Mouse (Mus musculus) embryo, embryonic 10.5 days (tissue): ENCODE data around the gene Fyco1.

ENCODE experiments used
- DNase-seq: peaks from one replicate; pipeline ENCODE4 v3.0.0-alpha.2; 2015; ENCODE audit warnings: low spot score

Gene Fyco1

GRCm38 (mm10) chr9:123740799-123741198, 110.9 kb downstream of the Fyco1 start:
- no peak for DNase-seq
